Mouse (Mus musculus) lung, adult 18-20 months (tissue): ENCODE results near the gene Gm9945.

ENCODE experiments used
- DNase-seq, 2 experiments: peaks; one replicate each; pipeline ENCODE4 v3.0.0; 2022; ENCODE audit warnings: mixed read lengths in 2 of 2

Gene Gm9945

GRCm38 (mm10) chr11:53463551-53464424 lies 16.2 kb upstream of the Gm9945 start:
- no peak for DNase-seq

- peak; percentile 68 to 73 for DNase-seq
Observed at GRCm38 (mm10) chr11:53466231-53466971, 13.6 kb upstream of the Gm9945 start.

GRCm38 (mm10) chr11:53469294-53469967 lies 10.5 kb upstream of the Gm9945 start:
- DNase-seq, result no peak

GRCm38 (mm10) chr11:53469968-53470695 lies 9.8 kb upstream of the Gm9945 start, which contains the start of gene Gm9837:
Gm9837 (minus strand) TSS chr11:53470479.
- DNase-seq, result peak; percentile 84 to 87

- no peak for DNase-seq
Observed at GRCm38 (mm10) chr11:53472709-53473108, 7.3 kb upstream of the Gm9945 start.

GRCm38 (mm10) chr11:53475620-53476019 lies 4.3 kb upstream of the Gm9945 start:
- no peak for DNase-seq

- DNase-seq, result no peak
Observed at GRCm38 (mm10) chr11:53477833-53478232, 2.1 kb upstream of the Gm9945 start.

- DNase-seq, result no peak
Observed at GRCm38 (mm10) chr11:53478383-53479170, 1.4 kb upstream of the Gm9945 start.

GRCm38 (mm10) chr11:53479171-53479782 lies 689 bp upstream of the Gm9945 start:
- no peak for DNase-seq

GRCm38 (mm10) chr11:53481088-53481730 lies 1.2 kb downstream of the Gm9945 start:
- DNase-seq, result no peak

GRCm38 (mm10) chr11:53483159-53483891 lies 3.4 kb downstream of the Gm9945 start:
- DNase-seq, result peak in 1 of 2 experiments; percentile 33

- no peak for DNase-seq
Observed at GRCm38 (mm10) chr11:53485719-53486118, 5.8 kb downstream of the Gm9945 start.

- no peak for DNase-seq
Observed at GRCm38 (mm10) chr11:53486351-53486750, 6.4 kb downstream of the Gm9945 start.

- peak; percentile 50 to 64 for DNase-seq
Observed at GRCm38 (mm10) chr11:53486822-53487594, 7.0 kb downstream of the Gm9945 start.

- no peak for DNase-seq
Observed at GRCm38 (mm10) chr11:53489007-53489406, 9.0 kb downstream of the Gm9945 start.

GRCm38 (mm10) chr11:53489421-53489820 lies 9.5 kb downstream of the Gm9945 start:
- no peak for DNase-seq

GRCm38 (mm10) chr11:53491954-53492401 lies 12.0 kb downstream of the Gm9945 start:
- no peak for DNase-seq

GRCm38 (mm10) chr11:53493243-53493955 lies 13.4 kb downstream of the Gm9945 start:
- DNase-seq, result no peak
